8 mouse cellular contexts compared by ENCODE assay signal in genomic region chr6:3183819-3184199, GRCm38 (mm10).
DNase-seq lines count a peak whose midpoint lies in the region; ATAC-seq and TF ChIP-seq lines count a peak whose summit lies in the region.

No protein-coding gene starts in this region.

- peaks cover 9% of the 10 kb centered on the region for H3K9me3 ChIP-seq in G1E (replicated peaks)
- H3K9me3 ChIP-seq in limb, embryonic 10.5 days (replicated peaks): peaks cover 18% of the 10 kb centered on the region
- peaks cover 19% of the 10 kb centered on the region for H3K9me3 ChIP-seq in neural tube, embryonic 11.5 days (ENCODE audit: control insufficient read depth, low read length)

- no peaks in the 10 kb centered on the region for H3K4me1 ChIP-seq in G1E (ENCODE audit: insufficient read depth, low read depth, low read length)
- no peaks in the 10 kb centered on the region for H3K4me1 ChIP-seq in limb, embryonic 10.5 days
- no peaks in the 10 kb centered on the region for H3K4me1 ChIP-seq in neural tube, embryonic 11.5 days (ENCODE audit: control insufficient read depth, insufficient read depth, low read length)

- H3K4me2 ChIP-seq in neural tube, embryonic 11.5 days (ENCODE audit: low read depth): no peak overlapping the region

- no peaks in the 10 kb centered on the region; the same call in 1 of the 2 replicates for H3K27me3 ChIP-seq in G1E (ENCODE audit: insufficient read depth, low read length)
- 0 out of 2 replicates have a peak, but pooled peaks cover 10% of the 10 kb centered on the region for H3K27me3 ChIP-seq in limb, embryonic 10.5 days (ENCODE audit: low read depth, poor library complexity, severe bottlenecking)
- H3K27me3 ChIP-seq in neural tube, embryonic 11.5 days (ENCODE audit: control insufficient read depth, insufficient read depth, low read length): no peaks in the 10 kb centered on the region

- H3K36me3 ChIP-seq in G1E (replicated peaks): no peaks in the 10 kb centered on the region
- no peaks in the 10 kb centered on the region for H3K36me3 ChIP-seq in limb, embryonic 10.5 days
- H3K36me3 ChIP-seq in neural tube, embryonic 11.5 days (ENCODE audit: control insufficient read depth, insufficient read depth, low read length): no peaks in the 10 kb centered on the region

- H3K4me3 ChIP-seq in G1E (ENCODE audit: low read depth, low read length): no peak overlapping the region
- no peak overlapping the region for H3K4me3 ChIP-seq in limb, embryonic 10.5 days
- H3K4me3 ChIP-seq in neural tube, embryonic 11.5 days (ENCODE audit: low read depth, low read length): no peak overlapping the region

- TF ChIP-seq CTCF in G1E (IDR thresholded peaks at IDR 0.05; ENCODE audit: low read depth, low read length): no peak; the same call in 1 of the 2 replicates

- DNase-seq in layer of hippocampus, adult 11-12 months (ENCODE audit: low spot score): peak; percentile 34
- no peak for DNase-seq in layer of hippocampus, adult 9-11 months
- DNase-seq in G1E (ENCODE audit: low spot score): peak; percentile 10
- peak; percentile 8 for DNase-seq in cerebellum, adult 11-12 months
- DNase-seq in gastrocnemius, postnatal 4 days (ENCODE audit: low spot score in 2 of 2): peak; percentile 46 to 66
- peak; percentile 55 for DNase-seq in limb, embryonic 10.5 days (ENCODE audit: low spot score)
- peak; percentile 21 for DNase-seq in neural tube, embryonic 11.5 days (ENCODE audit: low spot score)
- peak; percentile 73 for DNase-seq in yolk sac, embryonic 10.5 days (ENCODE audit: low spot score)

- H3K9ac ChIP-seq in neural tube, embryonic 11.5 days (ENCODE audit: low read length): no peak overlapping the region

- ATAC-seq in G1E (ENCODE audit: extremely low read depth, insufficient number of reproducible peaks, low FRiP score, poor library complexity, severe bottlenecking): peak; percentile 23; the same call in 1 of the 2 replicates
- ATAC-seq in neural tube, embryonic 11.5 days (ENCODE audit: insufficient read depth, low FRiP score, low TSS enrichment): 0 out of 2 replicates have a peak, but pooled peaks have one; percentile 8

- WGBS in limb, embryonic 10.5 days: 41% methylated on average over 5 of the region's 5 CpGs
- 42% methylated on average over 5 of the region's 5 CpGs for WGBS in neural tube, embryonic 11.5 days

- no peak overlapping the region for H3K27ac ChIP-seq in limb, embryonic 10.5 days
- no peak overlapping the region for H3K27ac ChIP-seq in neural tube, embryonic 11.5 days (ENCODE audit: low read depth, low read length)
